Mouse (Mus musculus) liver, adult 2 months (tissue): ENCODE results near the gene Dus2. TPM values are rescaled to one million over a fixed set of nuclear protein-coding genes. Genes with fewer than 3 reads are reported as not detected.

Experiments used
- DNase-seq: peaks from one replicate; pipeline ENCODE4 v3.0.0-alpha.2; 2011; ENCODE audit warnings: low read depth, low spot score; ENCODE audit errors: extremely low read depth
- H3K27ac ChIP-seq: fragments of 200-500 bp; replicated peaks from 2 replicates; pipeline ENCODE4 v1.5.1; 2012; ENCODE audit warnings: low read depth, mild to moderate bottlenecking, control low read depth, inconsistent platforms, low read length; ENCODE audit not compliant: insufficient read depth
- H3K27me3 ChIP-seq: fragments of 200-500 bp; 2 replicates; pipeline ENCODE4 v1.6.1; 2012; ENCODE audit warnings: mild to moderate bottlenecking, moderate library complexity, low read length, inconsistent platforms; ENCODE audit not compliant: control insufficient read depth, insufficient read depth
- H3K36me3 ChIP-seq: fragments of 200-500 bp; 2 replicates; pipeline ENCODE4 v1.6.1; 2012; ENCODE audit warnings: low read length, inconsistent platforms; ENCODE audit not compliant: control insufficient read depth, insufficient read depth
- H3K4me1 ChIP-seq: fragments of 200-500 bp; 2 replicates; pipeline ENCODE4 v1.6.1; 2011; ENCODE audit warnings: low read length; ENCODE audit not compliant: control insufficient read depth, insufficient read depth
- H3K4me3 ChIP-seq: fragments of 200-500 bp; 2 replicates; pipeline ENCODE4 v1.5.1; 2011; ENCODE audit warnings: low read depth, mild to moderate bottlenecking, control low read depth, low read length, moderate library complexity; ENCODE audit not compliant: insufficient read depth
- H3K79me2 ChIP-seq: fragments of 200-500 bp; 2 replicates; pipeline ENCODE4 v1.6.1; 2012; ENCODE audit warnings: inconsistent platforms, mild to moderate bottlenecking, low read length, moderate library complexity; ENCODE audit not compliant: control insufficient read depth, insufficient read depth
- H3K9ac ChIP-seq: fragments of 200-500 bp; 2 replicates; pipeline ENCODE4 v1.6.1; 2012; ENCODE audit warnings: low read depth, mild to moderate bottlenecking, control low read depth, inconsistent platforms, low read length
- CTCF ChIP-seq: fragments of 200-500 bp; IDR thresholded peaks from 2 replicates; pipeline ENCODE4 v1.5.1; 2011; ENCODE audit warnings: low read depth, low read length, control low read depth
- POLR2A ChIP-seq: fragments of 200-500 bp; IDR thresholded peaks from 2 replicates; pipeline ENCODE4 v1.6.1; 2011; ENCODE audit warnings: low read length, control low read depth; ENCODE audit not compliant: insufficient read depth; ENCODE audit errors: extremely low read depth
- WGBS: fragments of 180-500 bp; shearing (Covaris S2); methylation state at CpG from one replicate; pipeline ENCODE4 v1.1.7; 2018; 5-methylcytosine and 5-hydroxymethylcytosine counted together
- polyA plus RNA-seq: library from polyadenylated mRNA; depleted of rRNA; stranded (reverse); fragments of >200 nt; gene quantifications from 2 replicates; pipeline ENCODE4 v1.2.3, GENCODE M21; 2012; rRNA removed
- total RNA-seq: library from RNA; depleted of rRNA; stranded (reverse); fragments of >200 nt; gene quantifications from 2 replicates; pipeline ENCODE4 v1.2.3, GENCODE M21; 2014; rRNA removed

The Dus2 gene
- total and polyA plus RNA-seq, 2 experiments, result 6.8 to 7.1 TPM

DNA sequence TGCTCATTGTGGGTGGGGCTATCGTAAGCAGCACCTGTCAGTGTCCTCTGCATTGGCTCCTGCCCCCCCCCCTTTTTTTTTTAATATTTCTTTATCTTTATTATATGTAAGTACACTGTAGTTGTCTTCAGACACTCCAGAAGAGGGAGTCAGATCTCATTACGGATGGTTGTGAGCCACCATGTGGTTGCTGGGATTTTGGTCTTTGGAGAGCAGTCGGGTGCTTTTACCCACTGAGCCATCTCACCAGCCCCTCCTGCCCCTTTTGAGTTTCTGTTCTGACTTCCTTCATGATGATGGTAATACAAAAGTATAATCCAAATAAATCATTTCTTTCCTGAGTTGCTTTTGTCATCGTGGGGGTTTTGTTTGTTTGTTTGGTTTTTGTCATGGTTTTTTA is 111.2 kb downstream of the Dus2 start:
- Histone ChIP-seq H3K27me3 (no peaks in the 10 kb centered on the region), H3K4me3 (no peak overlapping the region), H3K27ac (no peak overlapping the region), H3K79me2 (no peaks in the 10 kb centered on the region; the same call in 1 of the 2 replicates), H3K36me3 (peaks cover 27% of the 10 kb centered on the region), H3K9ac (no peak overlapping the region), H3K4me1 (peaks cover 3% of the 10 kb centered on the region)
- TF ChIP-seq CTCF, result no peak
- TF ChIP-seq POLR2A, result no peak
- DNase-seq, result no peak
- 93% methylated on average over 4 of the region's 4 CpGs for WGBS

Other genes starting within 250 kb of the Dus2 start
- gene Gfod2, start 232.7 kb upstream of the Dus2 start, total RNA-seq, result 2.6 and 3.4 TPM in 2 replicates
- gene Gfod2, start 232.7 kb upstream of the Dus2 start, polyA plus RNA-seq, result 6.3 and 9.2 TPM in 2 replicates
- gene Ranbp10, start 164.0 kb upstream of the Dus2 start, total RNA-seq, result 19.7 and 26.9 TPM in 2 replicates
- 37.1 and 38.0 TPM in 2 replicates for gene Ranbp10, start 164.0 kb upstream of the Dus2 start, polyA plus RNA-seq
- not detected in 2 replicates for gene Tsnaxip1, start 163.6 kb upstream of the Dus2 start, total RNA-seq
- gene Tsnaxip1, start 163.6 kb upstream of the Dus2 start, polyA plus RNA-seq, result not detected in 2 replicates
- gene Cenpt, start 138.1 kb upstream of the Dus2 start, total RNA-seq, result 0.92 and 1.4 TPM in 2 replicates
- gene Cenpt, start 138.1 kb upstream of the Dus2 start, polyA plus RNA-seq, result 1.9 and 2.1 TPM in 2 replicates
- 11.3 and 15.6 TPM in 2 replicates for gene Thap11, start 136.2 kb upstream of the Dus2 start, total RNA-seq
- gene Thap11, start 136.2 kb upstream of the Dus2 start, polyA plus RNA-seq, result 26.9 and 28.5 TPM in 2 replicates
- 21.6 and 28.1 TPM in 2 replicates for gene Nutf2, start 130.8 kb upstream of the Dus2 start, total RNA-seq
- gene Nutf2, start 130.8 kb upstream of the Dus2 start, polyA plus RNA-seq, result 23.9 and 29.3 TPM in 2 replicates
- gene Edc4, start 110.5 kb upstream of the Dus2 start, total RNA-seq, result 7.5 and 12.1 TPM in 2 replicates
- gene Edc4, start 110.5 kb upstream of the Dus2 start, polyA plus RNA-seq, result 20.0 and 32.0 TPM in 2 replicates
- not detected in 2 replicates for gene Nrn1l, start 97.8 kb upstream of the Dus2 start, total RNA-seq
- 0.35 and 1.5 TPM in 2 replicates for gene Nrn1l, start 97.8 kb upstream of the Dus2 start, polyA plus RNA-seq
- 19.0 and 20.1 TPM in 2 replicates for gene Pskh1, start 90.9 kb upstream of the Dus2 start, total RNA-seq
- 35.9 and 37.9 TPM in 2 replicates for gene Pskh1, start 90.9 kb upstream of the Dus2 start, polyA plus RNA-seq
- 8.5 and 59.0 TPM in 2 replicates for gene Ctrl, start 57.5 kb upstream of the Dus2 start, total RNA-seq
- gene Ctrl, start 57.5 kb upstream of the Dus2 start, polyA plus RNA-seq, result 1.6 and 2.0 TPM in 2 replicates
- gene Psmb10, start 52.9 kb upstream of the Dus2 start, total RNA-seq, result 86.8 and 109 TPM in 2 replicates
- gene Psmb10, start 52.9 kb upstream of the Dus2 start, polyA plus RNA-seq, result 122 and 139 TPM in 2 replicates
- 215 and 324 TPM in 2 replicates for gene Lcat, start 48.0 kb upstream of the Dus2 start, total RNA-seq
- gene Lcat, start 48.0 kb upstream of the Dus2 start, polyA plus RNA-seq, result 919 and 969 TPM in 2 replicates
- gene Slc12a4, start 25.2 kb upstream of the Dus2 start, total RNA-seq, result 10.8 and 14.2 TPM in 2 replicates
- gene Slc12a4, start 25.2 kb upstream of the Dus2 start, polyA plus RNA-seq, result 10.7 and 16.0 TPM in 2 replicates
- not detected in 2 replicates for gene Dpep3, start 11.9 kb upstream of the Dus2 start, total RNA-seq
- not detected in 2 replicates for gene Dpep3, start 11.9 kb upstream of the Dus2 start, polyA plus RNA-seq
- gene Dpep2nb, start 14.6 kb downstream of the Dus2 start, total RNA-seq, result not detected in 2 replicates
- gene Dpep2nb, start 14.6 kb downstream of the Dus2 start, polyA plus RNA-seq, result not detected in 2 replicates
- gene Ddx28, start 20.5 kb downstream of the Dus2 start, total RNA-seq, result 10.3 and 12.2 TPM in 2 replicates
- 9.6 and 10.6 TPM in 2 replicates for gene Ddx28, start 20.5 kb downstream of the Dus2 start, polyA plus RNA-seq
- 8.5 and 10.8 TPM in 2 replicates for gene Nfatc3, start 67.5 kb downstream of the Dus2 start, total RNA-seq
- gene Nfatc3, start 67.5 kb downstream of the Dus2 start, polyA plus RNA-seq, result 10.6 and 13.3 TPM in 2 replicates
- gene Esrp2, start 145.6 kb downstream of the Dus2 start, total RNA-seq, result 43.6 and 50.5 TPM in 2 replicates
- gene Esrp2, start 145.6 kb downstream of the Dus2 start, polyA plus RNA-seq, result 76.8 and 86.2 TPM in 2 replicates
- gene Pla2g15, start 159.1 kb downstream of the Dus2 start, total RNA-seq, result 11.3 and 12.5 TPM in 2 replicates
- 8.7 and 10.6 TPM in 2 replicates for gene Pla2g15, start 159.1 kb downstream of the Dus2 start, polyA plus RNA-seq
- 0.09 and 0.27 TPM in 2 replicates for gene Slc7a6, start 177.5 kb downstream of the Dus2 start, total RNA-seq
- 0.21 and 0.91 TPM in 2 replicates for gene Slc7a6, start 177.5 kb downstream of the Dus2 start, polyA plus RNA-seq
- 21.9 and 23.0 TPM in 2 replicates for gene Slc7a6os, start 219.6 kb downstream of the Dus2 start, total RNA-seq
- 8.3 and 11.0 TPM in 2 replicates for gene Slc7a6os, start 219.6 kb downstream of the Dus2 start, polyA plus RNA-seq
- 9.7 and 9.9 TPM in 2 replicates for gene Prmt7, start 219.6 kb downstream of the Dus2 start, total RNA-seq
- gene Prmt7, start 219.6 kb downstream of the Dus2 start, polyA plus RNA-seq, result 8.8 and 12.0 TPM in 2 replicates